Mouse (Mus musculus) erythroblast, embryonic 14.5 days (primary cell): Measurements from ENCODE around the gene Cntf. TPM values are rescaled to one million over a fixed set of nuclear protein-coding genes. Genes with fewer than 3 reads are reported as not detected.

Source experiments
- H3K27me3 ChIP-seq: 2 replicates; pipeline ENCODE4 v1.6.1; 2012; ENCODE audit warnings: inconsistent platforms; ENCODE audit not compliant: control insufficient read depth
- H3K36me3 ChIP-seq: 2 replicates; pipeline ENCODE4 v1.6.1; 2012; ENCODE audit warnings: mild to moderate bottlenecking, inconsistent platforms; ENCODE audit not compliant: control insufficient read depth
- H3K4me1 ChIP-seq: 2 replicates; pipeline ENCODE4 v1.6.1; 2012; ENCODE audit warnings: inconsistent platforms; ENCODE audit not compliant: control insufficient read depth
- H3K4me3 ChIP-seq: replicated peaks from 2 replicates; pipeline ENCODE3; 2012; ENCODE audit warnings: moderate library complexity, mild to moderate bottlenecking, inconsistent platforms
- H3K9me3 ChIP-seq: 2 replicates; pipeline ENCODE4 v1.6.1; 2012; ENCODE audit warnings: low read length, inconsistent platforms, mixed read lengths; ENCODE audit not compliant: control insufficient read depth
- GATA1 ChIP-seq: IDR thresholded peaks from 2 replicates; pipeline ENCODE4 v1.6.1; 2012; ENCODE audit warnings: low read length, inconsistent platforms, mixed read lengths
- TAL1 ChIP-seq: IDR thresholded peaks from 3 replicates; pipeline ENCODE4 v1.6.1; 2012; ENCODE audit warnings: low read length, inconsistent platforms, mixed read lengths
- polyA plus RNA-seq: library from polyadenylated mRNA; stranded (reverse); fragments of >175 nt; gene quantifications from 2 replicates; pipeline ENCODE4 v1.2.3, GENCODE M21; 2012

Cntf gene
- polyA plus RNA-seq, 1 experiment = 0.03 TPM

GRCm38 (mm10) chr19:12799081-12799480 is 33.6 kb upstream of the Cntf start:
- peaks cover 2% of the 10 kb centered on the region; the same call in 1 of the 2 replicates for H3K36me3 ChIP-seq
- TF ChIP-seq TAL1 = no peak
- no peak for TF ChIP-seq GATA1
- H3K27me3 ChIP-seq = no peaks in the 10 kb centered on the region
- no peak overlapping the region for H3K4me3 ChIP-seq
- no peaks in the 10 kb centered on the region for H3K9me3 ChIP-seq
- H3K4me1 ChIP-seq = peaks cover 21% of the 10 kb centered on the region

DNA sequence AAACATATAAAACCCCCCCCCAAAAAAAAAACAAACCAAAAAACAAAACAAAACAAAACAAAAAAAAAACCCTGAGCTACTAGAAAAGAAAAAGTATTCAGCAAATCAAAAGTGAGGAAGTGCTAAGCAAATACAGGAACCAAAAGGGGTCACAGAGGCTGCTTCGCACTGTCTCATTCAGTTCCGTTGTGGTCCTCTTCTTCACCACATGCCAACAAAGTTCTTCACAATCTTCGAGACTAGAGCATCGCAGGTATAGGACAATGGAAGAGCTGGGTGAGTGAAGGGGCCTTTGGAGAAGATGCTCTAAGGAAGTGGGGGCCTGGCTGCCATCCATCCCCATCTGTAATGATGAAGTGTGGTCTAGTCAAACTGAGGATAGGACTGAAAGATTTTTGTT is 33.0 kb upstream of the Cntf start:
- TF ChIP-seq TAL1 (no peak), GATA1 (no peak)
- Histone ChIP-seq H3K4me3 (no peak overlapping the region), H3K27me3 (no peaks in the 10 kb centered on the region), H3K4me1 (peaks cover 23% of the 10 kb centered on the region), H3K9me3 (no peaks in the 10 kb centered on the region), H3K36me3 (peaks cover 4% of the 10 kb centered on the region)

GRCm38 (mm10) chr19:12797071-12797470 is 31.6 kb upstream of the Cntf start:
- Histone ChIP-seq H3K27me3 (no peaks in the 10 kb centered on the region), H3K4me1 (peaks cover 29% of the 10 kb centered on the region), H3K9me3 (no peaks in the 10 kb centered on the region), H3K36me3 (peaks cover 10% of the 10 kb centered on the region), H3K4me3 (peak overlapping the region; percentile 96)
- TF ChIP-seq GATA1 (no peak), TAL1 (no peak)

DNA sequence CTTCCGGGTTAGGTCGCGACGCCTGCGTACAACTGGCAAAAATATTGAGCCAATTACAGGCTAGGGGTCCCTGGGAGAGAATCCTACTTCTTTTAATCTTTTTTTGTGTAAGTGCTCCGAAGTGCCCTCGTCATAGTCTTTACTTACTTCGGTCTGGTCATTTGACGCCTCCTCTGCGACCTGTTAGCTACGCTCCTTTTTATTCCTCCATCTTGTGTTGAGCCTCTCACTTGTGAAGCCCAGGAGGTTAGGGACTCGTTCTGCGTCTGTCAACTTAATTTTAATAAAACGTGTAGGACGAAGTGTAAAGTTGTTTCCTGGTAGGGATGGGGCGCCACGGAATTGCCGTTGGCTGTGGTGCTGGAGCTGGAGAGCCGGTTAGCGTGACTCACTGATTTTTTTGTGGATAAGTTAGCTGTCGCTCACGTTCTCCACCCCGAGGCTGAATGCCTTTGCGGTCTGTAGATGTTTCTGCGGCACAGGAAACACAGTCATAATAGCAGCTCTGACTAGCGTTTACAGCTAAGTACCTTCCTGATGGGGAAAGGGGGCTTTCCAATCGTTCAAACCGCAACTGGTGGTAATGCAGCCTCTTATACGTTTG is 31.0 kb upstream of the Cntf start:
- Histone ChIP-seq H3K4me1 (peaks cover 32% of the 10 kb centered on the region), H3K27me3 (no peaks in the 10 kb centered on the region), H3K9me3 (no peaks in the 10 kb centered on the region), H3K4me3 (peak overlapping the region; percentile 96), H3K36me3 (peaks cover 14% of the 10 kb centered on the region)
- TF ChIP-seq GATA1 (no peak), TAL1 (no peak)

- Histone ChIP-seq H3K4me3 (peak within 1 kb of the TSS; percentile 96), H3K9me3 (no peaks in the 10 kb centered on the region), H3K36me3 (peaks cover 18% of the 10 kb centered on the region), H3K4me1 (peaks cover 35% of the 10 kb centered on the region), H3K27me3 (no peaks in the 10 kb centered on the region)
- TF ChIP-seq TAL1 = no peak
- TF ChIP-seq GATA1 = no peak; the same call in 1 of the 2 replicates
Measured at GRCm38 (mm10) chr19:12795511-12796327, 30.3 kb upstream of the Cntf start, which contains the start of the genes Zfp91 and Lpxn. Gene Zfp91 (minus strand): TSS chr19:12796126. Gene Lpxn (plus strand): TSS chr19:12796193.

- Histone ChIP-seq H3K27me3 (no peaks in the 10 kb centered on the region), H3K36me3 (peaks cover 20% of the 10 kb centered on the region), H3K9me3 (no peaks in the 10 kb centered on the region), H3K4me3 (peak overlapping the region; percentile 96), H3K4me1 (peaks cover 31% of the 10 kb centered on the region)
- TF ChIP-seq TAL1 (no peak), GATA1 (no peak)
Measured at GRCm38 (mm10) chr19:12795110-12795509, 29.7 kb upstream of the Cntf start.

GRCm38 (mm10) chr19:12794056-12795044 is 28.9 kb upstream of the Cntf start:
- H3K4me3 ChIP-seq = peak overlapping the region; percentile 96
- H3K27me3 ChIP-seq = no peaks in the 10 kb centered on the region
- peaks cover 27% of the 10 kb centered on the region for H3K36me3 ChIP-seq
- TF ChIP-seq TAL1 = no peak
- TF ChIP-seq GATA1 = no peak
- no peaks in the 10 kb centered on the region for H3K9me3 ChIP-seq
- peaks cover 31% of the 10 kb centered on the region for H3K4me1 ChIP-seq

- Histone ChIP-seq H3K4me1 (peaks cover 27% of the 10 kb centered on the region), H3K36me3 (peaks cover 45% of the 10 kb centered on the region), H3K27me3 (no peaks in the 10 kb centered on the region), H3K4me3 (peak overlapping the region; percentile 16), H3K9me3 (no peaks in the 10 kb centered on the region)
- TF ChIP-seq TAL1 (no peak), GATA1 (no peak)
Measured at GRCm38 (mm10) chr19:12792374-12792773, 26.9 kb upstream of the Cntf start.
